Mouse (Mus musculus): ENCODE measurements around the gene Tbck. TPM values are rescaled to one million over a fixed set of nuclear protein-coding genes. Genes with fewer than 3 reads are reported as not detected.

The Tbck gene
- 32.4 and 33.2 TPM in 2 replicates for polyA plus RNA-seq (2014; fragmentation: Nextera tagmentation; extraction: Ambion mirVana)

DNA sequence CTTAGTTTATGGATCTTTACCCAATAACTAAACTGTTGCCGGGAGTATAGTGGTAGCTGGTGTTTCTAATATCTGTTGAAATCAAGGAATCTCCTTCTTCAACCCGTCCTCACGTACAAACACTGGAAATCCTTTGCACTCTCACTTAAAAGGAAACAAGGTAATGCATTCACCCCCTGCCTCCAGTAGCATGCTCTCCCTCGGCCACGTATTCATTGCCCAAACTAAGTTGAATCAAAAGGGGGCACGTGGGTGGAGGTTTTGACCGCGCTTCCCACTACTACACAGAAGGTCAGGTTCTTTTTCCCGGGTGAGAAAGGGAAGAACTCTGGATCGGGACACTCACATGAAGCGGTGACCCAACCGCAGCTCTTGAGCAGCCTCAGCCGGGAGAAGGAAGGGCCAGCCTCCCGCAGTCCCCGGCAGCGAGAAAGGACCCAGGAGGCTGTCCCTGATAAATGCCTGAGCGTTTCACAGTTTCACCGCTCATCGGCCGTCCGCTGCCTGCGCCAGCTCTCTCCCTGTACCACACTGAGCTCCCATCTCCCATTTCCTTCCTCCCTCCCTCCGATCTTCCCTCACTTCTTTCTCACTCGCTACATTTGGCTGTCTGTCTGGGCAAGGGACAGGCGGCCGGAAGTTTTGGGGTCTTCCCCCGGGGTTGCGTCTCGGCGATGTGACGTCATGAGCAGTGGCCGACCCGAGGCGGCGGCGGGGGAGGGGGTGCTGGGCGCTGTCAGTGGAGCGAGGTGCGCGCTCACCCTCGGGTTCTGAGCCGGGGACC lies at the start of gene Tbck:
TSS of gene Tbck (plus strand) at position 698 of the 784 bp plus-strand sequence.
- Histone ChIP-seq H3K4me3 (replicated peaks; ENCODE audit: low read depth, low read length) (peak within 1 kb of the TSS; percentile 63), H3K4me1 (ENCODE audit: control insufficient read depth, insufficient read depth, low read length) (peaks cover 12% of the 10 kb centered on the region), H3K4me2 (ENCODE audit: low read length) (peak within 1 kb of the TSS; percentile 80), H3K27ac (replicated peaks; ENCODE audit: low read depth, low read length) (peak within 1 kb of the TSS; percentile 62), H3K9me3 (ENCODE audit: control insufficient read depth, low read length) (no peaks in the 10 kb centered on the region), H3K27me3 (ENCODE audit: control insufficient read depth, insufficient read depth, low read length) (no peaks in the 10 kb centered on the region), H3K36me3 (ENCODE audit: control insufficient read depth, insufficient read depth, low read length) (peaks cover 6% of the 10 kb centered on the region; the same call in 1 of the 2 replicates), H3K9ac (replicated peaks; ENCODE audit: low read length) (peak within 1 kb of the TSS; percentile 74)
- under 1% methylated on average over 42 of the region's 42 CpGs for WGBS
- peak; percentile 96 for DNase-seq
- peak; percentile 98 for ATAC-seq (ENCODE audit: low FRiP score, low TSS enrichment)

DNA sequence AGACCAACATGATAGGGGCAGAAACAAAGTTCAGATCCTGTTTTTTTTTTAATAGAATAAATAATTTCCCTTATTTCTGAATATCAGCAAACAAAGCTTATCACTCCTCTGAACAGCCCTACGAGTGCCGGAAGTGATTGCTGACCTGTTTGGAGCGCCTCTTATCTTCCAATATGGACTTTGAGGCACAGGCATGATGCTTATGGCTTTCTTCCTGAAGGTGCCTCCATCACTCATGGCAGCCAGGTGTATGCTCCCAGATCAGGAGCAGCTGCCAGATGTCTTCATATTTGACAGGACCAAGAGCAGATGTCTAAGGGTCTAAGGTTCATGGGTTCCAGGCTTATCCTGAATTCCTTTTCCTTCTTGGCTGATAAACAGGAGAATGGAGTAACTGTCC lies 46.9 kb upstream of the Tbck start:
- no peak overlapping the region for H3K9ac ChIP-seq (replicated peaks; ENCODE audit: low read length)
- no peaks in the 10 kb centered on the region for H3K9me3 ChIP-seq (ENCODE audit: control insufficient read depth, low read length)
- DNase-seq (no peak), ATAC-seq (ENCODE audit: low FRiP score, low TSS enrichment) (no peak)
- H3K4me2 ChIP-seq (ENCODE audit: low read length): no peak overlapping the region
- H3K27ac ChIP-seq (replicated peaks; ENCODE audit: low read depth, low read length): no peak overlapping the region
- H3K36me3 ChIP-seq (ENCODE audit: control insufficient read depth, insufficient read depth, low read length): no peaks in the 10 kb centered on the region
- no peaks in the 10 kb centered on the region for H3K27me3 ChIP-seq (ENCODE audit: control insufficient read depth, insufficient read depth, low read length)
- H3K4me1 ChIP-seq (ENCODE audit: control insufficient read depth, insufficient read depth, low read length): no peaks in the 10 kb centered on the region
- H3K4me3 ChIP-seq (replicated peaks; ENCODE audit: low read depth, low read length): no peak overlapping the region
- WGBS: 95% methylated on average over 3 of the region's 3 CpGs

DNA sequence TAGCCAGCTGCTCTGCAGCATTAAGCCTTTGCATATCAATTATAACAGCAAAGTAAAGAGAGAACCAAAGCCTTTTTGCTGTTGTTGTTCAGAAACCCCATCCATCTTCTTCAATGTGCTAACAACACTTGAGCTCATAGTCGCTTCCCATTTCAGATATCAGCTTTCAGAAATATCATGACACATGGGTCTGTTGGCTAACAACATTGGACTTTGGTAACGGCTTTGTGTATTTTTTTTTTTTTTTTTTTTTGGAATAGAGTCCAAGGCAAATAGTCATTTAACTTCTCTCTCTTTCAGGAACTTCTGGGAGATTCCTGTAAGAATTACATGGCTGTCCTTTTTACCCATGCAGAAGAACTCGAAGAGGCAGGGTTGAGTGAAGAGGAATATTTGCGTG lies 39.9 kb upstream of the Tbck start:
- no peak overlapping the region for H3K9ac ChIP-seq (replicated peaks; ENCODE audit: low read length)
- no peaks in the 10 kb centered on the region for H3K9me3 ChIP-seq (ENCODE audit: control insufficient read depth, low read length)
- no peaks in the 10 kb centered on the region for H3K27me3 ChIP-seq (ENCODE audit: control insufficient read depth, insufficient read depth, low read length)
- DNase-seq (no peak), ATAC-seq (ENCODE audit: low FRiP score, low TSS enrichment) (no peak)
- 89% methylated on average over 4 of the region's 4 CpGs for WGBS
- H3K4me3 ChIP-seq (replicated peaks; ENCODE audit: low read depth, low read length): no peak overlapping the region
- H3K4me2 ChIP-seq (ENCODE audit: low read length): no peak overlapping the region
- no peak overlapping the region for H3K27ac ChIP-seq (replicated peaks; ENCODE audit: low read depth, low read length)
- H3K4me1 ChIP-seq (ENCODE audit: control insufficient read depth, insufficient read depth, low read length): no peaks in the 10 kb centered on the region
- H3K36me3 ChIP-seq (ENCODE audit: control insufficient read depth, insufficient read depth, low read length): no peaks in the 10 kb centered on the region

DNA sequence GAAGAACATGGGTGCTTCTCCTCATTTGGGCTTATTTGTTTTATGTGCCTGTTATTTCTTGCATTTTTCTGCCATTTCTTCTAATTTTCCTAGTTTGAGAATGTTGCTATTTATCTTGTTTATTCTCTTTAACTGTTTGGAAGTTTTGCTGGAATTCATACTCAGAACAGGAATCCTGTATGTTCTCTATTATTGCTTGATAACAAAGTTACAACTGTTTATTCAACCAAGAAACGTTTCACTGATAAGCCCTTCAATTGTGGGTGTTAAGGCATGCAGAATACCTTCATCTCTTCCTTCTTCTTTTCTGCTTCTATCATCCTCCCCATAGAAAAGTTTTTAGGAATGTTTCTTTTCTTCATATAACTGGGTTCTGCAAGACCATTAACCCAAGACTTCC lies 37.1 kb upstream of the Tbck start:
- Histone ChIP-seq H3K9ac (replicated peaks; ENCODE audit: low read length) (no peak overlapping the region), H3K36me3 (ENCODE audit: control insufficient read depth, insufficient read depth, low read length) (no peaks in the 10 kb centered on the region), H3K4me1 (ENCODE audit: control insufficient read depth, insufficient read depth, low read length) (no peaks in the 10 kb centered on the region), H3K27me3 (ENCODE audit: control insufficient read depth, insufficient read depth, low read length) (no peaks in the 10 kb centered on the region), H3K27ac (replicated peaks; ENCODE audit: low read depth, low read length) (no peak overlapping the region), H3K4me2 (ENCODE audit: low read length) (no peak overlapping the region), H3K9me3 (ENCODE audit: control insufficient read depth, low read length) (no peaks in the 10 kb centered on the region), H3K4me3 (replicated peaks; ENCODE audit: low read depth, low read length) (no peak overlapping the region)
- 40% methylated on average over 1 of the region's 1 CpGs for WGBS
- DNase-seq (no peak), ATAC-seq (ENCODE audit: low FRiP score, low TSS enrichment) (no peak)

DNA sequence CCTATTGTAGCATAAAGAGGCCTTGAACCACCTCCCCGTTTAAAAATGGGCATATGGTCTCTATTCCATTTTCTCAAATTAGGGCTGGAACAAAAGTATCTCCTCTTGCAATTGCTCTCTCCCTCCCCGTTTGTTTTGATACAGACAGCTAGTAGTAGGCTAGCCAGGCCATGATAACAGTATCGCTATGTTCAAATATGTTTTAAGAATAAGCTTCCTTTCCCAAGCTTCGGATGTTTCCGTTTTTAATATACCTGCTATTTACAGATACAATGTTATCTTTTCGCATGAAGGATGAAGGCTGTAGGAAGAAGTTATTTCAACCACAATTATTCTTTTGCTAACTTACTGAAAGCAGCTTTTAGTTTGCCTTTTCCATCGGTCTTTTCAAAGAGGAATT lies 34.6 kb upstream of the Tbck start:
- H3K9me3 ChIP-seq (ENCODE audit: control insufficient read depth, low read length): no peaks in the 10 kb centered on the region
- no peak overlapping the region for H3K4me3 ChIP-seq (replicated peaks; ENCODE audit: low read depth, low read length)
- DNase-seq (no peak), ATAC-seq (ENCODE audit: low FRiP score, low TSS enrichment) (no peak)
- H3K4me1 ChIP-seq (ENCODE audit: control insufficient read depth, insufficient read depth, low read length): no peaks in the 10 kb centered on the region
- H3K36me3 ChIP-seq (ENCODE audit: control insufficient read depth, insufficient read depth, low read length): no peaks in the 10 kb centered on the region
- no peaks in the 10 kb centered on the region for H3K27me3 ChIP-seq (ENCODE audit: control insufficient read depth, insufficient read depth, low read length)
- 88% methylated on average over 7 of the region's 7 CpGs for WGBS
- H3K27ac ChIP-seq (replicated peaks; ENCODE audit: low read depth, low read length): no peak overlapping the region
- H3K4me2 ChIP-seq (ENCODE audit: low read length): no peak overlapping the region
- H3K9ac ChIP-seq (replicated peaks; ENCODE audit: low read length): no peak overlapping the region

DNA sequence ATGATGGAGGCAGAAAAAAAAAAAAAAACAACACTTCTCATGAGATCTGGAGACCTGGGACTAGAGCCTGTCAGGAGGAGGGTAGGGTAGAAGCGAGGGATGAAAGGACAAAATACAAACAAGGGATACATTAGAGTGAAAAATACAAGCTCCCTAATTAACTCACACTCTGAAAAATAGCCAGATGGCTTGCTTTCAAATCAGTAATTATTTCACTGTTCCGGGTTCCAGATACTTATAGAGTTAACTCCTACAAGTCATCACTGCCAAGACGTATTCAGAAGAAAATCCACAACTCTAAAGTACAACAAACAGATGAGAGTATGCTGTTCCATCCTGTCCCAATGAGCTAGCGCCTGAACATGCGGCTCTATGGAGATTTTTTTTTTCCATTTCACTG lies 33.8 kb upstream of the Tbck start:
- Histone ChIP-seq H3K4me1 (ENCODE audit: control insufficient read depth, insufficient read depth, low read length) (no peaks in the 10 kb centered on the region), H3K36me3 (ENCODE audit: control insufficient read depth, insufficient read depth, low read length) (no peaks in the 10 kb centered on the region), H3K4me3 (replicated peaks; ENCODE audit: low read depth, low read length) (no peak overlapping the region), H3K9ac (replicated peaks; ENCODE audit: low read length) (no peak overlapping the region), H3K9me3 (ENCODE audit: control insufficient read depth, low read length) (no peaks in the 10 kb centered on the region), H3K4me2 (ENCODE audit: low read length) (no peak overlapping the region), H3K27me3 (ENCODE audit: control insufficient read depth, insufficient read depth, low read length) (no peaks in the 10 kb centered on the region), H3K27ac (replicated peaks; ENCODE audit: low read depth, low read length) (no peak overlapping the region)
- 89% methylated on average over 5 of the region's 5 CpGs for WGBS
- no peak for ATAC-seq (ENCODE audit: low FRiP score, low TSS enrichment)
- no peak for DNase-seq

DNA sequence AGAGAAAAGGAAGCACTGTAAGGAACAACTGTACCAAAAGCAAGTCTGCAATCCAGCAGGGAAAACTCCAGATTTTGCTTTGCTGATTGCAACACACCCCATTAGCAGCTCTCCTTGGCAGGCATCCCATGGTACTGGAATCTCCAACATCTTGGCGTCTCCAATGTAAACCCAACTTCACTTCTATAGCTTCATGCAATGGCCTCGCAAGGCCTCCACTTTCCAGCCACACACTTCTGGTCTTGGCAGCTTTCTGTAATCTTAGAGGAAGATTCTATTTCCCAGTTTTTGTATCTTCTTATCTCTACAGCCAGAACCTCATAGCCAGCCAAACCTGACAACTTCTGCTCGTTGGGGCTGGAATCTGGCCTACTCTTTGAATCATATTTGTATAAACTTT lies 32.2 kb upstream of the Tbck start:
- no peak overlapping the region for H3K9ac ChIP-seq (replicated peaks; ENCODE audit: low read length)
- H3K9me3 ChIP-seq (ENCODE audit: control insufficient read depth, low read length): no peaks in the 10 kb centered on the region
- H3K27ac ChIP-seq (replicated peaks; ENCODE audit: low read depth, low read length): no peak overlapping the region
- 92% methylated on average over 3 of the region's 3 CpGs for WGBS
- DNase-seq (no peak), ATAC-seq (ENCODE audit: low FRiP score, low TSS enrichment) (no peak)
- no peaks in the 10 kb centered on the region for H3K36me3 ChIP-seq (ENCODE audit: control insufficient read depth, insufficient read depth, low read length)
- H3K4me3 ChIP-seq (replicated peaks; ENCODE audit: low read depth, low read length): no peak overlapping the region
- H3K4me2 ChIP-seq (ENCODE audit: low read length): no peak overlapping the region
- no peaks in the 10 kb centered on the region for H3K4me1 ChIP-seq (ENCODE audit: control insufficient read depth, insufficient read depth, low read length)
- H3K27me3 ChIP-seq (ENCODE audit: control insufficient read depth, insufficient read depth, low read length): no peaks in the 10 kb centered on the region

DNA sequence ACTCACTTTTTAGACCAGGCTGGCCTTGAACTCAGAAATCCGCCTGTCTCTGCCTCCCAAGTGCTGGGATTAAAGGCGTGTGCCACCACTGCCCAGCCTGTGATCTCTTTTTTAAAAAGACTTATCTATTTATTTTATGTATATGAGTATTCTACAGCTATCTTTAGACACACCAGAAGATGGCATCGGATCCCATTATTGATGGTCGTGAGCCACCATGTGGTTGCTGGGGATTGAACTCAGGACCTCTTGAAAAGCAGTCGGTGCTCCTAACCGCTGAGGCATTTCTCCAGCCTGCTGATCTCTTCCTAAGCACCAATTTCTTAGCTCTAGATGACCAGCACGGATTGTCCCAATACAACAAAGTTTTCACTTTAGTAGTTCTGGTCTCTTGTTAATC lies 30.0 kb upstream of the Tbck start:
- Histone ChIP-seq H3K27me3 (ENCODE audit: control insufficient read depth, insufficient read depth, low read length) (no peaks in the 10 kb centered on the region), H3K4me1 (ENCODE audit: control insufficient read depth, insufficient read depth, low read length) (no peaks in the 10 kb centered on the region), H3K4me3 (replicated peaks; ENCODE audit: low read depth, low read length) (no peak overlapping the region), H3K9me3 (ENCODE audit: control insufficient read depth, low read length) (no peaks in the 10 kb centered on the region), H3K27ac (replicated peaks; ENCODE audit: low read depth, low read length) (no peak overlapping the region), H3K36me3 (ENCODE audit: control insufficient read depth, insufficient read depth, low read length) (peaks cover 5% of the 10 kb centered on the region), H3K4me2 (ENCODE audit: low read length) (no peak overlapping the region), H3K9ac (replicated peaks; ENCODE audit: low read length) (no peak overlapping the region)
- WGBS: 88% methylated on average over 7 of the region's 7 CpGs
- DNase-seq (no peak), ATAC-seq (ENCODE audit: low FRiP score, low TSS enrichment) (no peak)

DNA sequence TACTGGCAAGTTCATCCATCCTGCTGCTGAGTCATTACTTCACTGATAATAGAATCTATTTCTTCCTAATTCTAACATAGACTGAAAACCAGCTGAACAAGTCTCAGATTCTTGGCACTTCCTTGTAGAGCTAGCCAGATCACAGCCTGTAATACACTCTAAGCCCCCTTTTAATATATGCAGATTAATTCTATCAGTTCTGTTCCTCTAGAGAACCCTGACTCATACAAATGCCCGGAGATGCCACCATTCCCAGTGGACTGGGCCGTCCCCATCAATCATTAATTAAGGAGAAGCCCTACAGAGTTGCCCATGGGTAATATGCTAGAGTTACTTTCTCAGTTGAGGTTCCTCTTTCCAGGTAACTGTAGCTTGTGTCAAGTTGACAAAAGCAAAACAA lies 28.0 kb upstream of the Tbck start:
- H3K4me2 ChIP-seq (ENCODE audit: low read length): no peak overlapping the region
- no peak overlapping the region for H3K4me3 ChIP-seq (replicated peaks; ENCODE audit: low read depth, low read length)
- no peaks in the 10 kb centered on the region for H3K4me1 ChIP-seq (ENCODE audit: control insufficient read depth, insufficient read depth, low read length)
- ATAC-seq (ENCODE audit: low FRiP score, low TSS enrichment) (no peak), DNase-seq (no peak)
- H3K9me3 ChIP-seq (ENCODE audit: control insufficient read depth, low read length): no peaks in the 10 kb centered on the region
- no peak overlapping the region for H3K27ac ChIP-seq (replicated peaks; ENCODE audit: low read depth, low read length)
- H3K27me3 ChIP-seq (ENCODE audit: control insufficient read depth, insufficient read depth, low read length): no peaks in the 10 kb centered on the region
- 65% methylated on average over 2 of the region's 2 CpGs for WGBS
- no peak overlapping the region for H3K9ac ChIP-seq (replicated peaks; ENCODE audit: low read length)
- H3K36me3 ChIP-seq (ENCODE audit: control insufficient read depth, insufficient read depth, low read length): peaks cover 24% of the 10 kb centered on the region

Measured in midbrain, embryonic 14.5 days (tissue).